Mouse (Mus musculus): ENCODE results near the gene Myo1e. TPM values are rescaled to one million over a fixed set of nuclear protein-coding genes. Genes with fewer than 3 reads are reported as not detected.

Myo1e gene
- total RNA-seq, 1 experiment = 21.3 TPM

DNA sequence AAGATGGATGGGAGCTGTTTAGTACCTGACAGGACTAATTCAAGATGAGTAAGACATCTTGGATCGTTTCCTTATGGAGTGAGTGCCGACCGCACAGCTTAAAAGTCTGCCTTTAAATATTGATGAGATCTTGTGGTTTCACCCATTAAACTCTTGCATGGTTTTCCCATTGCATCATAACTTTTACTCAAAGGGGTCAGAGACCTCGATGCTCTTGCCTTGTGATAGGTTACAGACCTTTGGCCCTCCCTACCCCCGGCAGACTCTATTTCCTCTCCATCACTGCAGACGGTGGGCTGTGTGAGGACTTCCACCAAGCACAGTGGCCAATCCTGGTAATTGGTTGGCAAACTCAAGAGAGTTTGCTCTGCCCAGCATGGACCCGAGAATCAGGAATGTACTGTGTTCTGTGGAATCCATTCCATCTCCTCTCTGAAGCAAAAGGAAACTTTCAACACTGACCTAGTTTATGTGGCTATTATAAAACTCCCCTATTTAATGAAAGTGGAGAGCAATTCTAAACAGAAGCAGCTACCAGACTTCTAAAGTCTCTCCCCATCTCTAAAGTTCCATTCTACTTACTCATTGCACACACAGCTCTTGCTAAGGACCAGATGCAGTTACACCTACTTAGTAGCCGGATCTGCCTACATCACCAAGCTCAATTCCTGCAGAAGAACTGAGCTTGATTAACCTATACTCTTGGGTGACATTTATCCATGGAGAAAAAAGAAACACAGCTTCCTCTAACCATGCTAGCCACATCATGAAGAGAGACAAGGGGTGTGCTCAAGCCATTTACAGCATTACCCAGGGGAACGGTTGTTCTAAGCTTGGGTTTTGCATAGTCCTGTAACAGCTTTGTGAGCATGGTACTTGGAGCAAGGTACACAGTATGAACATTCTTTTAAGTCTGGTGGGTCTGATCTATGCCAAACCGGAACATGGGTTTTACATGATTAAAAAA is 25.2 kb downstream of the Myo1e start:
- Histone ChIP-seq H3K36me3 (ENCODE audit: control insufficient read depth, insufficient read depth, low read length, poor library complexity, severe bottlenecking) (no peaks in the 10 kb centered on the region), H3K4me3 (ENCODE audit: insufficient read depth in 1 of 2, low read depth in 1 of 2, low read length in 2 of 2, poor library complexity in 1 of 2, severe bottlenecking in 1 of 2) (no peak overlapping the region), H3K4me1 (ENCODE audit: control insufficient read depth in 2 of 2, insufficient read depth in 2 of 2, low read length in 2 of 2, poor library complexity in 1 of 2) (peaks cover 4 to 6% of the 10 kb centered on the region in 2 experiments; a peak in 3 of 4 replicates), H3K27ac (ENCODE audit: insufficient read depth, low read depth, low read length, poor library complexity, severe bottlenecking) (no peak overlapping the region), H3K9ac (ENCODE audit: insufficient read depth, low read depth, low read length, poor library complexity, severe bottlenecking) (no peak overlapping the region), H3K9me3 (ENCODE audit: control insufficient read depth, insufficient read depth, low read depth, low read length) (no peaks in the 10 kb centered on the region)
- in situ Hi-C loops (cut with MboI; ENCODE audit: low sequenced_read_pairs in 2 of 2, unreplicated experiment in 2 of 2) = no loop called here
- TF ChIP-seq ZNF384 (IDR thresholded peaks at IDR 0.05; ENCODE audit: low read depth, low read length) (no peak), HCFC1 (IDR thresholded peaks at IDR 0.05; ENCODE audit: borderline replicate concordance, insufficient read depth, low read length) (no peak), ZC3H11A (IDR thresholded peaks at IDR 0.05; ENCODE audit: borderline replicate concordance, low read depth, low read length) (no peak), CHD2 (IDR thresholded peaks at IDR 0.05; ENCODE audit: low read depth, low read length) (no peak), MAFK (IDR thresholded peaks at IDR 0.05; ENCODE audit: insufficient read depth, low read depth, low read length) (no peak)
- no peak for DNase-seq (ENCODE audit: low read depth, low spot score)

DNA sequence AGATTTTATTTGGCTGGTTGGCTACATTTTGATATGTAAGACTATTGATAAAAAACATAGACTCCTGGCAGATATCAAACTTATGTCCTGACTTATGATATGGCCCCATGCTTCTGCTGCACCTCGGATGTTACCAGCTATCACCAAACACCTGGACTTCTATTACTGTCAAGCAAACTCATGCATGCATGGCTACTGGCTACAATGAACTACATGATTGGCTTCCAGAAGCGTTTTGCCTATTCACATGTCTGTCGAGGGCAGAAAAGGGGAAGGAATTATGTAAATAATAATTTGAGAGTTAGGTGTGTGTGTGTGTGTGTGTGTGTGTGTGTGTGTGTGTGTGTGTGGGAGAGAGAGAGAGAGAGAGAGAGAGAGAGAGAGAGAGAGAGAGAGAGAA is 30.0 kb downstream of the Myo1e start:
- in situ Hi-C loops (cut with MboI; ENCODE audit: low sequenced_read_pairs in 2 of 2, unreplicated experiment in 2 of 2) = no loop called here
- Histone ChIP-seq H3K36me3 (ENCODE audit: control insufficient read depth, insufficient read depth, low read length, poor library complexity, severe bottlenecking) (no peaks in the 10 kb centered on the region), H3K4me1 (ENCODE audit: control insufficient read depth in 2 of 2, insufficient read depth in 2 of 2, low read length in 2 of 2, poor library complexity in 1 of 2) (peaks cover 0 to 4% of the 10 kb centered on the region in 2 experiments; a peak in 1 of 4 replicates), H3K4me3 (ENCODE audit: insufficient read depth in 1 of 2, low read depth in 1 of 2, low read length in 2 of 2, poor library complexity in 1 of 2, severe bottlenecking in 1 of 2) (no peak overlapping the region), H3K9me3 (ENCODE audit: control insufficient read depth, insufficient read depth, low read depth, low read length) (no peaks in the 10 kb centered on the region), H3K9ac (ENCODE audit: insufficient read depth, low read depth, low read length, poor library complexity, severe bottlenecking) (no peak overlapping the region), H3K27ac (ENCODE audit: insufficient read depth, low read depth, low read length, poor library complexity, severe bottlenecking) (no peak overlapping the region)
- no peak for DNase-seq (ENCODE audit: low read depth, low spot score)
- TF ChIP-seq MAFK (IDR thresholded peaks at IDR 0.05; ENCODE audit: insufficient read depth, low read depth, low read length) (no peak), ZNF384 (IDR thresholded peaks at IDR 0.05; ENCODE audit: low read depth, low read length) (no peak), CHD2 (IDR thresholded peaks at IDR 0.05; ENCODE audit: low read depth, low read length) (no peak), HCFC1 (IDR thresholded peaks at IDR 0.05; ENCODE audit: borderline replicate concordance, insufficient read depth, low read length) (no peak), ZC3H11A (IDR thresholded peaks at IDR 0.05; ENCODE audit: borderline replicate concordance, low read depth, low read length) (no peak)

DNA sequence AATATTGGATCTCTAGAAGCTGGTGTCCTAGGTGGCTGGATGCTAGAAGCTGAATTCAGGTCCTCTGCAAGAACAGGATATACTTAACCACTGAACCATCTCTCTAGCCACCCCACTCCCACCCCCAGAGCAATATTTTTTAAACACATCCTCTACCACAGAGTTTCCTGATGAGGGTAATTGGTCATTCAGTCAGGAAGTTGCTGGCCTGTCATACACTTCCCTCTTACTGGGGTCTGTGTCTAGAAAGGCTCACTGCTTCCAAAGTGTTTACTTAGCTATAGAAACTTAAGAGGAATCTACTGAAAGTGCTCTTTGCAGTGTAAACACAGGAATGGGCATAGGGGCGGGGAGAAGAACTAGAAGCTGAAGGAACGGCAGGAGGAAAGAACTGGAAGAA is 30.4 kb downstream of the Myo1e start:
- DNase-seq (ENCODE audit: low read depth, low spot score) = no peak
- in situ Hi-C loops (cut with MboI; ENCODE audit: low sequenced_read_pairs in 2 of 2, unreplicated experiment in 2 of 2) = no loop called here
- Histone ChIP-seq H3K36me3 (ENCODE audit: control insufficient read depth, insufficient read depth, low read length, poor library complexity, severe bottlenecking) (no peaks in the 10 kb centered on the region), H3K4me3 (ENCODE audit: insufficient read depth in 1 of 2, low read depth in 1 of 2, low read length in 2 of 2, poor library complexity in 1 of 2, severe bottlenecking in 1 of 2) (no peak overlapping the region), H3K4me1 (ENCODE audit: control insufficient read depth in 2 of 2, insufficient read depth in 2 of 2, low read length in 2 of 2, poor library complexity in 1 of 2) (peaks cover 0 to 4% of the 10 kb centered on the region in 2 experiments; a peak in 1 of 4 replicates), H3K9me3 (ENCODE audit: control insufficient read depth, insufficient read depth, low read depth, low read length) (no peaks in the 10 kb centered on the region), H3K9ac (ENCODE audit: insufficient read depth, low read depth, low read length, poor library complexity, severe bottlenecking) (no peak overlapping the region), H3K27ac (ENCODE audit: insufficient read depth, low read depth, low read length, poor library complexity, severe bottlenecking) (no peak overlapping the region)
- TF ChIP-seq MAFK (IDR thresholded peaks at IDR 0.05; ENCODE audit: insufficient read depth, low read depth, low read length) (no peak), CHD2 (IDR thresholded peaks at IDR 0.05; ENCODE audit: low read depth, low read length) (no peak), HCFC1 (IDR thresholded peaks at IDR 0.05; ENCODE audit: borderline replicate concordance, insufficient read depth, low read length) (no peak), ZC3H11A (IDR thresholded peaks at IDR 0.05; ENCODE audit: borderline replicate concordance, low read depth, low read length) (no peak), ZNF384 (IDR thresholded peaks at IDR 0.05; ENCODE audit: low read depth, low read length) (no peak)

GRCm38 (mm10) chr9:70238391-70238790 is 31.2 kb downstream of the Myo1e start:
- no peaks in the 10 kb centered on the region for H3K36me3 ChIP-seq (ENCODE audit: control insufficient read depth, insufficient read depth, low read length, poor library complexity, severe bottlenecking)
- in situ Hi-C loops (cut with MboI; ENCODE audit: low sequenced_read_pairs in 2 of 2, unreplicated experiment in 2 of 2) = no loop called here
- no peaks in the 10 kb centered on the region for H3K9me3 ChIP-seq (ENCODE audit: control insufficient read depth, insufficient read depth, low read depth, low read length)
- no peak overlapping the region for H3K9ac ChIP-seq (ENCODE audit: insufficient read depth, low read depth, low read length, poor library complexity, severe bottlenecking)
- H3K27ac ChIP-seq (ENCODE audit: insufficient read depth, low read depth, low read length, poor library complexity, severe bottlenecking) = no peak overlapping the region
- H3K4me1 ChIP-seq (ENCODE audit: control insufficient read depth in 2 of 2, insufficient read depth in 2 of 2, low read length in 2 of 2, poor library complexity in 1 of 2) = 0 out of 4 replicates have a peak, but pooled peaks cover 0 to 2% of the 10 kb centered on the region in 2 experiments
- DNase-seq (ENCODE audit: low read depth, low spot score) = no peak
- no peak for TF ChIP-seq MAFK (IDR thresholded peaks at IDR 0.05; ENCODE audit: insufficient read depth, low read depth, low read length)
- no peak overlapping the region for H3K4me3 ChIP-seq (ENCODE audit: insufficient read depth in 1 of 2, low read depth in 1 of 2, low read length in 2 of 2, poor library complexity in 1 of 2, severe bottlenecking in 1 of 2)

All from ES-E14 (cell line).